Mouse (Mus musculus) embryonic facial prominence, embryonic 14.5 days (tissue): ENCODE measurements around the gene Rfx1. TPM values are rescaled to one million over a fixed set of nuclear protein-coding genes. Genes with fewer than 3 reads are reported as not detected.
A peak's percentile ranks its signal among the peaks of the same experiment; 100 is the strongest.

Experiments
- ATAC-seq: fragments of 200-750 bp; cut with Nextera tagmentation; 2 replicates; pipeline ENCODE4 v1.8.0; 2017; ENCODE audit warnings: low read depth, moderate number of reproducible peaks, moderate TSS enrichment
- DNase-seq: peaks from one replicate; pipeline ENCODE4 v3.0.0-alpha.2; 2015; ENCODE audit warnings: low spot score
- H3K27ac ChIP-seq: fragments of 300-500 bp; sonication (generic); replicated peaks from 2 replicates; pipeline ENCODE4 v1.5.1; 2014; ENCODE audit warnings: low read depth, mild to moderate bottlenecking, low read length, moderate library complexity
- H3K27me3 ChIP-seq: fragments of 300-500 bp; sonication (generic); replicated peaks from 2 replicates; pipeline ENCODE4 v1.6.1; 2014; ENCODE audit warnings: low read length; ENCODE audit not compliant: control insufficient read depth, insufficient read depth
- H3K36me3 ChIP-seq: fragments of 300-500 bp; sonication (generic); 2 replicates; pipeline ENCODE4 v1.6.1; 2014; ENCODE audit warnings: low read length, mixed read lengths; ENCODE audit not compliant: control insufficient read depth, insufficient read depth
- H3K4me1 ChIP-seq: fragments of 300-500 bp; sonication (generic); 2 replicates; pipeline ENCODE4 v1.6.1; 2014; ENCODE audit warnings: antibody characterized with exemption, low read length; ENCODE audit not compliant: control insufficient read depth, insufficient read depth
- H3K4me2 ChIP-seq: fragments of 300-500 bp; sonication (generic); 2 replicates; pipeline ENCODE4 v1.6.1; 2014; ENCODE audit warnings: low read depth, mild to moderate bottlenecking, low read length, moderate library complexity, mixed read lengths
- H3K4me3 ChIP-seq: fragments of 300-500 bp; sonication (generic); 2 replicates; pipeline ENCODE4 v1.5.1; 2014; ENCODE audit warnings: low read depth, mild to moderate bottlenecking, low read length
- H3K9ac ChIP-seq: fragments of 300-500 bp; sonication (generic); 2 replicates; pipeline ENCODE4 v1.6.1; 2014; ENCODE audit warnings: low read depth, mild to moderate bottlenecking, low read length, moderate library complexity, mixed read lengths
- H3K9me3 ChIP-seq: fragments of 300-500 bp; sonication (generic); 2 replicates; pipeline ENCODE4 v1.6.1; 2016; ENCODE audit warnings: low read length; ENCODE audit not compliant: control insufficient read depth
- WGBS: fragments of 180-500 bp; shearing (Covaris S2); extraction: QIAGEN DNeasy Blood & Tissue Kit; methylation state at CpG from one replicate; pipeline ENCODE4 v1.1.7; 2014; 5-methylcytosine and 5-hydroxymethylcytosine counted together
- polyA plus RNA-seq: library from polyadenylated mRNA; unstranded; fragments of >200 nt; fragmentation: Nextera tagmentation; extraction: Ambion mirVana; gene quantifications from 2 replicates; pipeline ENCODE4 v1.2.1, GENCODE M21; 2014

Gene Rfx1
- polyA plus RNA-seq, 1 experiment from 2014 or later = 9.1 TPM

- Histone ChIP-seq H3K4me2 (no peak overlapping the region), H3K4me1 (no peaks in the 10 kb centered on the region; the same call in 1 of the 2 replicates), H3K27ac (no peak overlapping the region), H3K27me3 (no peaks in the 10 kb centered on the region), H3K9me3 (no peaks in the 10 kb centered on the region), H3K4me3 (no peak overlapping the region), H3K36me3 (no peaks in the 10 kb centered on the region), H3K9ac (no peak overlapping the region)
- DNase-seq = no peak
- no peak for ATAC-seq
- WGBS = 14% methylated on average over 10 of the region's 10 CpGs
These were observed 39.2 kb upstream of the Rfx1 start for GRCm38 (mm10) chr8:84027449-84027848.

GRCm38 (mm10) chr8:84029272-84029671, 37.4 kb upstream of the Rfx1 start:
- Histone ChIP-seq H3K36me3 (no peaks in the 10 kb centered on the region), H3K4me3 (no peak overlapping the region), H3K9ac (no peak overlapping the region), H3K27me3 (no peaks in the 10 kb centered on the region), H3K4me2 (no peak overlapping the region), H3K27ac (no peak overlapping the region), H3K4me1 (no peaks in the 10 kb centered on the region; the same call in 1 of the 2 replicates), H3K9me3 (no peaks in the 10 kb centered on the region)
- WGBS = 87% methylated on average over 5 of the region's 5 CpGs
- ATAC-seq (no peak), DNase-seq (no peak)

GRCm38 (mm10) chr8:84032777-84033176, 33.9 kb upstream of the Rfx1 start:
- Histone ChIP-seq H3K4me2 (no peak overlapping the region), H3K27ac (no peak overlapping the region), H3K4me1 (no peaks in the 10 kb centered on the region), H3K27me3 (no peaks in the 10 kb centered on the region), H3K9ac (no peak overlapping the region), H3K4me3 (no peak overlapping the region), H3K36me3 (no peaks in the 10 kb centered on the region), H3K9me3 (no peaks in the 10 kb centered on the region)
- ATAC-seq (no peak), DNase-seq (no peak)
- 76% methylated on average over 4 of the region's 4 CpGs for whole genome bisulfite sequencing

GRCm38 (mm10) chr8:84038015-84038414, 28.6 kb upstream of the Rfx1 start:
- no peak for ATAC-seq
- peaks cover 5% of the 10 kb centered on the region; the same call in 1 of the 2 replicates for H3K4me1 ChIP-seq
- H3K9ac ChIP-seq = no peak overlapping the region
- H3K9me3 ChIP-seq = no peaks in the 10 kb centered on the region
- DNase-seq = no peak
- H3K4me2 ChIP-seq = no peak overlapping the region
- WGBS = 62% methylated on average over 5 of the region's 5 CpGs
- peaks cover 27% of the 10 kb centered on the region for H3K27me3 ChIP-seq
- H3K36me3 ChIP-seq = no peaks in the 10 kb centered on the region
- H3K27ac ChIP-seq = no peak overlapping the region
- H3K4me3 ChIP-seq = no peak overlapping the region

GRCm38 (mm10) chr8:84039050-84039449, 27.6 kb upstream of the Rfx1 start:
- H3K4me3 ChIP-seq = no peak overlapping the region
- H3K4me2 ChIP-seq = no peak overlapping the region
- DNase-seq (peak; percentile 85), ATAC-seq (peak; percentile 26; the same call in 1 of the 2 replicates)
- H3K4me1 ChIP-seq = peaks cover 5% of the 10 kb centered on the region; the same call in 1 of the 2 replicates
- no peaks in the 10 kb centered on the region for H3K9me3 ChIP-seq
- H3K27ac ChIP-seq = no peak overlapping the region
- no peak overlapping the region for H3K9ac ChIP-seq
- 3% methylated on average over 5 of the region's 5 CpGs for WGBS
- H3K27me3 ChIP-seq = peaks cover 38% of the 10 kb centered on the region
- no peaks in the 10 kb centered on the region for H3K36me3 ChIP-seq

- no peaks in the 10 kb centered on the region for H3K36me3 ChIP-seq
- H3K27ac ChIP-seq = no peak within 1 kb of the TSS
- H3K9ac ChIP-seq = peak within 1 kb of the TSS; percentile 58
- H3K4me3 ChIP-seq = peak within 1 kb of the TSS; percentile 45
- peaks cover 57% of the 10 kb centered on the region for H3K27me3 ChIP-seq
- peaks cover 5% of the 10 kb centered on the region; the same call in 1 of the 2 replicates for H3K4me1 ChIP-seq
- ATAC-seq = 0 out of 2 replicates have a peak, but pooled peaks have one; percentile 50
- peak within 1 kb of the TSS; percentile 79 for H3K4me2 ChIP-seq
- peak; percentile 72 for DNase-seq
- WGBS = 5% methylated on average over 34 of the region's 40 CpGs
- H3K9me3 ChIP-seq = no peaks in the 10 kb centered on the region
These were observed 24.3 kb upstream of the Rfx1 start, which contains the start of gene Il27ra for GRCm38 (mm10) chr8:84042066-84042947. Gene Il27ra, minus strand, starts transcription at chr8:84042589.

GRCm38 (mm10) chr8:84042948-84043342, 23.7 kb upstream of the Rfx1 start:
- no peaks in the 10 kb centered on the region for H3K36me3 ChIP-seq
- peak overlapping the region; percentile 45; the same call in 1 of the 2 replicates for H3K4me3 ChIP-seq
- no peak for DNase-seq
- 28% methylated on average over 10 of the region's 12 CpGs for WGBS
- ATAC-seq = no peak
- H3K27me3 ChIP-seq = peaks cover 57% of the 10 kb centered on the region
- H3K9ac ChIP-seq = no peak overlapping the region
- peak overlapping the region; percentile 79 for H3K4me2 ChIP-seq
- no peak overlapping the region for H3K27ac ChIP-seq
- no peaks in the 10 kb centered on the region for H3K9me3 ChIP-seq
- peaks cover 5% of the 10 kb centered on the region; the same call in 1 of the 2 replicates for H3K4me1 ChIP-seq

GRCm38 (mm10) chr8:84044103-84044502, 22.5 kb upstream of the Rfx1 start:
- H3K27ac ChIP-seq = no peak overlapping the region
- ATAC-seq (no peak), DNase-seq (no peak)
- H3K36me3 ChIP-seq = no peaks in the 10 kb centered on the region
- no peaks in the 10 kb centered on the region for H3K9me3 ChIP-seq
- H3K4me3 ChIP-seq = no peak overlapping the region
- no peak overlapping the region for H3K4me2 ChIP-seq
- 7% methylated on average over 7 of the region's 7 CpGs for WGBS
- no peak overlapping the region for H3K9ac ChIP-seq
- H3K4me1 ChIP-seq = peaks cover 5% of the 10 kb centered on the region; the same call in 1 of the 2 replicates
- H3K27me3 ChIP-seq = peaks cover 57% of the 10 kb centered on the region
